Mouse (Mus musculus) limb, embryonic 14.5 days (tissue): ENCODE measurements around the gene Chchd6. TPM values are rescaled to one million over a fixed set of nuclear protein-coding genes. Genes with fewer than 3 reads are reported as not detected.

ENCODE experiments used
- ATAC-seq: fragments of 200-750 bp; cut with Nextera tagmentation; 2 replicates; pipeline ENCODE4 v1.8.0; 2017; ENCODE audit warnings: low read depth, moderate number of reproducible peaks, moderate TSS enrichment; ENCODE audit not compliant: low FRiP score
- DNase-seq: peaks from one replicate; pipeline ENCODE4 v3.0.0-alpha.2; 2015; ENCODE audit warnings: low spot score
- H3K27ac ChIP-seq: fragments of 300-500 bp; sonication (generic); replicated peaks from 2 replicates; pipeline ENCODE4 v1.5.1; 2014; ENCODE audit warnings: low read depth, mild to moderate bottlenecking, low read length, moderate library complexity, mixed read lengths
- H3K27me3 ChIP-seq: fragments of 300-500 bp; sonication (generic); 2 replicates; pipeline ENCODE4 v1.6.1; 2014; ENCODE audit warnings: low read length, mixed read lengths; ENCODE audit not compliant: control insufficient read depth, insufficient read depth
- H3K36me3 ChIP-seq: fragments of 300-500 bp; sonication (generic); 2 replicates; pipeline ENCODE4 v1.6.1; 2014; ENCODE audit warnings: mild to moderate bottlenecking, low read length, moderate library complexity, mixed read lengths; ENCODE audit not compliant: control insufficient read depth, insufficient read depth
- H3K4me1 ChIP-seq: fragments of 300-500 bp; sonication (generic); 2 replicates; pipeline ENCODE4 v1.6.1; 2014; ENCODE audit warnings: antibody characterized with exemption, low read length, mixed read lengths; ENCODE audit not compliant: control insufficient read depth, insufficient read depth
- H3K4me2 ChIP-seq: fragments of 300-500 bp; sonication (generic); replicated peaks from 2 replicates; pipeline ENCODE4 v1.6.1; 2014; ENCODE audit warnings: low read depth, mild to moderate bottlenecking, low read length, moderate library complexity; ENCODE audit not compliant: severe bottlenecking
- H3K4me3 ChIP-seq: fragments of 300-500 bp; sonication (generic); replicated peaks from 2 replicates; pipeline ENCODE4 v1.5.1; 2014; ENCODE audit warnings: low read length
- H3K9ac ChIP-seq: fragments of 300-500 bp; sonication (generic); 2 replicates; pipeline ENCODE4 v1.6.1; 2014; ENCODE audit warnings: mild to moderate bottlenecking, low read depth, low read length, moderate library complexity; ENCODE audit not compliant: severe bottlenecking
- H3K9me3 ChIP-seq: fragments of 300-500 bp; sonication (generic); 2 replicates; pipeline ENCODE4 v1.6.1; 2016; ENCODE audit warnings: low read length; ENCODE audit not compliant: control insufficient read depth
- POLR2A ChIP-seq: fragments of 200-500 bp; IDR thresholded peaks from 2 replicates; pipeline ENCODE4 v1.8.0; 2012; ENCODE audit warnings: inconsistent platforms, mild to moderate bottlenecking, moderate library complexity, borderline replicate concordance; ENCODE audit not compliant: insufficient read depth, insufficient read length; ENCODE audit errors: extremely low read depth
- WGBS: fragments of 180-500 bp; shearing (Covaris S2); extraction: QIAGEN DNeasy Blood & Tissue Kit; methylation state at CpG from one replicate; pipeline ENCODE4 v1.1.7; 2014; 5-methylcytosine and 5-hydroxymethylcytosine counted together
- polyA plus RNA-seq, 2 experiments: library from polyadenylated mRNA; depleted of rRNA in 1 of 2; stranded (reverse) in 1 of 2; unstranded in 1 of 2; fragments of >200 nt; fragmentation: Nextera tagmentation in 1 of 2; extraction: Ambion mirVana in 1 of 2; gene quantifications; 2 replicates each; pipeline versions ENCODE4 v1.2.1 to v1.2.3; 2012 to 2014

The Chchd6 gene
- polyA plus RNA-seq, 2 experiments = 40.6 to 55.9 TPM

DNA sequence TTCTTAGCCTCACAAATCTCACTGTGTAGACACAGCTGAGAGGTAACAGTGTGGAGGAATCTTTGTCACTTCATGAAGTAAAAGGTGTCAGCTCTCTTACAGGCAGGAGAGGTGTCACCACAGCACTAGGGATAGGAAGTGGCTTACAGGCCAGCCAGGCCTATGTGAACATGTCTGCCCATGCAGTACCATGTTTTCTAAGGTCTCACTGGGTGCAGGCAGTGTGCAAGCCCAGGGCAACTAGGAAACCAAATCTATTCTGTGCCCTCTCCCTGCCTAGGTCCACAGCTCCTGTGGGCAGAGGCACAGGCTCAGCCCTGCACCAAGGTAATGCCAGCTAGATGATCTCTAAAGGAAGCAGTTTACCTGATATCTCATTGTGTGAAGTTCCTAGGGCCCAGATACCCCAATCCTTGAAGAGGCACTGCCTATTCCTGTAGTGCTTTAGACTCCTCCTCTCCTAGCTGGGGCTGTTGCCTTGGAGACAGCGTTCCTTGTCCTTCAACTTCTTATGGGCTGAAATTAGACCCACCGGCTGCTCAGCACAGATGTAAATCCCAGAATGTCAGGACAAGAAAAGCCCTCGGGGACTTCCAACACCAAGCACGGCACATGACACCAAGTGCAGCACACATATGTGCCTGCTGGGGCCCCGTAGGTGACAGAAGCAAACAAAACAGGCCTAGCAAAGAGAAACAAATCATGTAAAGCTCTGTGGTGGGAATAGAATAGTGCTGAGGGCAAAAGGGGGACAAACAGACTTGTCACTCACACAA is 10.6 kb downstream of the Chchd6 start:
- 12% methylated on average over 5 of the region's 5 CpGs for WGBS
- H3K4me3 ChIP-seq = no peak overlapping the region
- no peaks in the 10 kb centered on the region for H3K36me3 ChIP-seq
- no peaks in the 10 kb centered on the region for H3K27me3 ChIP-seq
- no peaks in the 10 kb centered on the region for H3K9me3 ChIP-seq
- H3K4me2 ChIP-seq = no peak overlapping the region
- 0 out of 2 replicates have a peak, but pooled peaks cover 3% of the 10 kb centered on the region for H3K4me1 ChIP-seq
- DNase-seq (peak; percentile 57), ATAC-seq (peak; percentile 74)
- no peak overlapping the region for H3K9ac ChIP-seq
- H3K27ac ChIP-seq = no peak overlapping the region
- no peak for TF ChIP-seq POLR2A

DNA sequence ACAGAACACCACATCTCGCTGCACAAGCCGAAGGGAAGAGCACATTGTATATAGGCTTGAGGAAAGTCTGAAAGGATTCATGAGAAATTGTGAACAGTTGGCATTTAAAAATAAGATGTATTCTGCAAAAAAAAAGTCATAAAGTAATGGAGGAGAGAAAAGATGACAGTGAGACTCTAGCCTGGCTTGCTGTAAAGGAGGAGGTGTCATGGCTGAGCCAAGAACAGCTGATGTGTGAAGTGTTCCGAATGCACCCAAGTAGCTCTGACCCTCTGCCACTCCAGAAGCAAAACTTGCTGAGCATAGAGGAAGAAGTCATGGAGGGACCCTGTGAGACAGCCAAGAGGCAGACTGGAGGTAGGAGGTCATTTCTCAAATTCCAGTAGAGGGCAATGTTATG is 12.3 kb downstream of the Chchd6 start:
- no peak for ATAC-seq
- DNase-seq = no peak
- WGBS = 91% methylated on average over 3 of the region's 3 CpGs
- Histone ChIP-seq H3K9ac (no peak overlapping the region), H3K9me3 (no peaks in the 10 kb centered on the region), H3K4me2 (no peak overlapping the region), H3K4me3 (no peak overlapping the region), H3K27me3 (no peaks in the 10 kb centered on the region), H3K27ac (no peak overlapping the region), H3K36me3 (no peaks in the 10 kb centered on the region), H3K4me1 (0 out of 2 replicates have a peak, but pooled peaks cover 3% of the 10 kb centered on the region)
- TF ChIP-seq POLR2A = no peak

DNA sequence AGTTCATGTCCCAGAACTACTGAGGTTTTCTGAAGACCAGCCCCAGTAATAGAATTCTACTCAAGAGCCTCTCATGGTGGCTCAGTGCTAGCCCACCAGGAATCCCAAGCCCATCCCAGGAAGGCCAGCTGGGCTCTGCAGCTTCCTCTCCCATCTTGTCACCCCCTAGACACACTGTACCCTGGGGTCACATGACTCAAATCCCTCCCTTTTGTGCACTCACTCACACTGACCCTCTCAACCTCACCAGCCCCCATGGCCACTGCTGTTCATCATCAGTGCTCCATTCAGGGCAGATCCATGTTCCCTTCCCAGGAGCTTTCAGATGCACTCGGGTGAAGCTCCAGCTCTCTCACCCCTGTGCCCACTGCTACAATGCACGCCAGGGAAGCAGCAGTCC is 20.8 kb downstream of the Chchd6 start:
- Histone ChIP-seq H3K4me3 (no peak overlapping the region), H3K27ac (no peak overlapping the region), H3K36me3 (no peaks in the 10 kb centered on the region), H3K27me3 (no peaks in the 10 kb centered on the region), H3K4me2 (no peak overlapping the region), H3K4me1 (no peaks in the 10 kb centered on the region), H3K9ac (no peak overlapping the region), H3K9me3 (no peaks in the 10 kb centered on the region)
- TF ChIP-seq POLR2A = no peak
- ATAC-seq = no peak
- 61% methylated on average over 2 of the region's 2 CpGs for WGBS
- DNase-seq = no peak

DNA sequence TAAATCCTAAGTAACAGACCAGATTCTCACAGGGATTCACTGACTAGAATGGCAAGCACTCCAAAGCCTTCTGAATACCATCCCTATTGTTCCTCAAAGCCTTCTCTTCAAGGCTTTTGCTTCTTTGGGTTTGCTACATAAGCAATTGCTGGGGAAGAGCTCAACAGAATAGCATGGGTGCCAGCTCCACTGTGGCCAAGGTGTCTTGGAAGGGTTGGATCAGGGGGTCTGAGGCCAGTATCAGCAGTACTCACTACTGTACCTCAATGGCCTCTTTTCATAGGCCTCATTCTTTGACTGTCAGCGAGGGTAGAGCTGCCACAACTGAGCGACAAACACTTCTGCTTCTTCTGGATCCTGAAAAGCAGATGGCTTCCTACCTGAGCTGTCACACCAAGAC is 21.7 kb downstream of the Chchd6 start:
- H3K4me1 ChIP-seq = no peaks in the 10 kb centered on the region
- H3K4me2 ChIP-seq = no peak overlapping the region
- no peak overlapping the region for H3K9ac ChIP-seq
- no peaks in the 10 kb centered on the region for H3K36me3 ChIP-seq
- ATAC-seq = no peak
- WGBS = 87% methylated on average over 2 of the region's 2 CpGs
- TF ChIP-seq POLR2A = no peak
- H3K9me3 ChIP-seq = no peaks in the 10 kb centered on the region
- no peak overlapping the region for H3K27ac ChIP-seq
- no peak for DNase-seq
- no peak overlapping the region for H3K4me3 ChIP-seq
- no peaks in the 10 kb centered on the region for H3K27me3 ChIP-seq

DNA sequence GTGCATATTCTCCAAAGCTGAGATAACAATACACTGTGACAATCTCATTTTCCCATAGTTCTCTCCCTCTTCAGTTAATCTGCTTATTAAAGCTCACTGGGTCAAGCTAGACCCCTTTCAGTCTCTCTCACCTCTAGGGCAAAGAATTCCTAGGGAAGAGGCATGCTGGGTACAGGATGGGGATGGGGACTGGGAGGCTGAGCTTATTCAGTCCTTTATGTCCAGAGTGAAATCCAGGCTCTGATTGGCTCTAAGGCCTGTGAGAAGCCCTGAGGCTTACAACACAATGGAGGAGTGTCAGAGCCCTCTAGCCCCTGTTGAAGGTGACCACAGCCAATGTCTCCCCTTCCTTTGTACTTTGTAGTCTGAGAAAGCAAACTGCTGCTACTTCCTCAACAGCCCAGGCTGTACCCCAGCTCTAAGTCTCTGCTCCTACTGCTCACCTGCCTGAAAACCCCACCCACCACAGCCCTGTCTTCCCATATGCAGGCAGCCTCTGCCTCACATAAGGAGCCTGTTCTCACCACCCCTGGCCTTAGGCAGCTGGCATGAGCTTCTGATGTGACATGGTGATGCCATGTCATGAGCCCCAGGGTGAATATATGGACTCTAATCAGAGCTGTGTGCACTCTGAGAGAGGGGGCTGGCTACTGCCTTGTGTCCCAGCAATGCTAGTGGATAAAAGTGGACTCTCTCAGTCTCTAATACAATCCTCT is 22.4 kb downstream of the Chchd6 start:
- ATAC-seq = no peak
- no peaks in the 10 kb centered on the region for H3K36me3 ChIP-seq
- H3K27ac ChIP-seq = no peak overlapping the region
- H3K4me1 ChIP-seq = no peaks in the 10 kb centered on the region
- no peaks in the 10 kb centered on the region for H3K9me3 ChIP-seq
- TF ChIP-seq POLR2A = no peak
- H3K4me3 ChIP-seq = no peak overlapping the region
- no peaks in the 10 kb centered on the region for H3K27me3 ChIP-seq
- no peak overlapping the region for H3K9ac ChIP-seq
- no peak overlapping the region for H3K4me2 ChIP-seq
- DNase-seq = no peak
